Mouse (Mus musculus) cerebellum, adult 2 months (tissue): ENCODE data around the gene Atg4a.

ENCODE experiments used
- CTCF ChIP-seq: fragments of 200-500 bp; IDR thresholded peaks from 2 replicates; pipeline ENCODE4 v1.5.1; 2011; ENCODE audit warnings: low read depth, mild to moderate bottlenecking, control low read depth, low read length, moderate library complexity, borderline replicate concordance; ENCODE audit not compliant: insufficient read depth
- POLR2A ChIP-seq: fragments of 200-500 bp; IDR thresholded peaks from 2 replicates; pipeline ENCODE4 v1.6.1; 2011; ENCODE audit warnings: low read length, control low read depth, borderline replicate concordance; ENCODE audit not compliant: insufficient read depth

DNA sequence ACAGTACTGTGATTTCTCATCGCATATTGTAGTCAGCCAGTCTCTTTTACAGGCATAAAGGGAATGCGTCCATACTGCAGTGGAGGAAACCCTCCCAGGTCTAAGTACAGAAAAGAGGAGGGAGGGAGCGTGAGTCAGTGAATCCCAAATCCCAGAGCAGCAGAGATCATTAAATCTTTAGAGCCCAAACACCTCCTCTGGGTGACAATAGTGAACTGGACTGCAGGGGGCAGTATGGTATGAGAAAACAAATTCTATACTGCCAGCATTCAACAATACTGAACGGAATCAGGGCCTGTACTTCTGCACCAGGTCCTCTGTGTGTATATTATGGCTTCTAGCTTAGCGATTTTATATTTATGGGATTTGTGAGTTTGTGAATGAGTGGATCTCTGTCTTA, 256.1 kb downstream of the Atg4a start:
- TF ChIP-seq CTCF, result no peak
- TF ChIP-seq POLR2A, result no peak
